Mouse (Mus musculus) heart, embryonic 14.5 days (tissue): Measurements from ENCODE around the gene Gale. TPM values are rescaled to one million over a fixed set of nuclear protein-coding genes. Genes with fewer than 3 reads are reported as not detected.
"Not testable (repeated sequence)": the region's sequence is repeated elsewhere in the genome, so short reads cannot be mapped to it uniquely, and the experiment has no call there.

Experiments used
- ATAC-seq: fragments of 200-750 bp; cut with Nextera tagmentation; 2 replicates; pipeline ENCODE4 v1.8.0; 2017; ENCODE audit warnings: low read depth, moderate TSS enrichment; ENCODE audit not compliant: insufficient number of reproducible peaks, insufficient read depth, low FRiP score
- H3K27ac ChIP-seq, 2 experiments: fragments of 200-500 bp in 1 of 2; fragments of 300-500 bp in 1 of 2; sonication (generic) in 1 of 2; replicated peaks in 1 of 2; 2 replicates each; pipeline ENCODE4 v1.5.1; 2012 to 2014; ENCODE audit warnings: low read depth in 2 of 2, low read length in 2 of 2, control low read depth in 1 of 2, mild to moderate bottlenecking in 1 of 2, mixed read lengths in 1 of 2; ENCODE audit not compliant: control insufficient read depth in 1 of 2, insufficient read depth in 1 of 2
- H3K27me3 ChIP-seq: fragments of 300-500 bp; sonication (generic); 2 replicates; pipeline ENCODE4 v1.6.1; 2014; ENCODE audit warnings: mild to moderate bottlenecking, low read length, control low read depth; ENCODE audit not compliant: control insufficient read depth, insufficient read depth
- H3K36me3 ChIP-seq: fragments of 300-500 bp; sonication (generic); 2 replicates; pipeline ENCODE4 v1.6.1; 2014; ENCODE audit warnings: mild to moderate bottlenecking, control low read depth, low read length, mixed read lengths; ENCODE audit not compliant: control insufficient read depth, insufficient read depth
- H3K4me1 ChIP-seq, 2 experiments: fragments of 200-500 bp in 1 of 2; fragments of 300-500 bp in 1 of 2; sonication (generic) in 1 of 2; 2 replicates each; pipeline ENCODE4 v1.6.1; 2012 to 2014; ENCODE audit warnings: low read length in 2 of 2, control low read depth in 1 of 2, mixed read lengths in 1 of 2; ENCODE audit not compliant: control insufficient read depth in 2 of 2, insufficient read depth in 2 of 2
- H3K4me2 ChIP-seq: fragments of 300-500 bp; sonication (generic); 2 replicates; pipeline ENCODE4 v1.6.1; 2014; ENCODE audit warnings: mild to moderate bottlenecking, low read length
- H3K4me3 ChIP-seq, 2 experiments: fragments of 200-500 bp in 1 of 2; fragments of 300-500 bp in 1 of 2; sonication (generic) in 1 of 2; 2 replicates each; pipeline ENCODE4 v1.5.1; 2012 to 2014; ENCODE audit warnings: low read length in 2 of 2, mild to moderate bottlenecking in 2 of 2, control low read depth in 1 of 2, low read depth in 1 of 2, moderate library complexity in 1 of 2; ENCODE audit not compliant: control insufficient read depth in 1 of 2, insufficient read depth in 1 of 2
- H3K9ac ChIP-seq: fragments of 300-500 bp; sonication (generic); 2 replicates; pipeline ENCODE4 v1.6.1; 2014; ENCODE audit warnings: mild to moderate bottlenecking, low read length
- H3K9me3 ChIP-seq: fragments of 300-500 bp; sonication (generic); 2 replicates; pipeline ENCODE4 v1.6.1; 2016; ENCODE audit warnings: low read length, control low read depth; ENCODE audit not compliant: control insufficient read depth
- WGBS: fragments of 180-500 bp; shearing (Covaris S2); extraction: QIAGEN DNeasy Blood & Tissue Kit; methylation state at CpG from one replicate; pipeline ENCODE4 v1.1.7; 2014; 5-methylcytosine and 5-hydroxymethylcytosine counted together
- polyA plus RNA-seq: library from polyadenylated mRNA; unstranded; fragments of >200 nt; fragmentation: Nextera tagmentation; extraction: Ambion mirVana; gene quantifications from 2 replicates; pipeline ENCODE4 v1.2.1, GENCODE M21; 2014

Gene Gale
- polyA plus RNA-seq, 1 experiment from 2014 or later, result 19.0 TPM

GRCm38 (mm10) chr4:135970585-135970984, 7.1 kb downstream of the Gale start:
- H3K36me3 ChIP-seq, result peaks cover 64% of the 10 kb centered on the region

GRCm38 (mm10) chr4:135971805-135972555, 8.5 kb downstream of the Gale start:
- Histone ChIP-seq H3K9ac (peak overlapping the region; percentile 96), H3K4me2 (peak overlapping the region; percentile 93), H3K36me3 (peaks cover 65% of the 10 kb centered on the region), H3K27me3 (no peaks in the 10 kb centered on the region), H3K9me3 (no peaks in the 10 kb centered on the region), H3K4me1 (peaks cover 11 to 12% of the 10 kb centered on the region in 2 experiments), H3K4me3 (peak overlapping the region; percentile 75 to 97), H3K27ac (peak overlapping the region in 1 of 2 experiments; percentile 45; a peak in 1 of 4 replicates)
- WGBS, result under 1% methylated on average over 35 of the region's 35 CpGs
- ATAC-seq, result peak; percentile 11; the same call in 1 of the 2 replicates

More at GRCm38 (mm10) chr4:135970585-135970984, 7.1 kb downstream of the Gale start:
- Histone ChIP-seq H3K27ac (no peak overlapping the region), H3K4me1 (peaks cover 11 to 12% of the 10 kb centered on the region in 2 experiments), H3K27me3 (no peaks in the 10 kb centered on the region), H3K4me2 (no peak overlapping the region), H3K9ac (no peak overlapping the region), H3K4me3 (no peak overlapping the region), H3K9me3 (no peaks in the 10 kb centered on the region)
- 90% methylated on average over 11 of the region's 11 CpGs for WGBS
- ATAC-seq, result no peak

GRCm38 (mm10) chr4:135972556-135972906, 9.0 kb downstream of the Gale start, which contains the start of gene Lypla2:
Gene Lypla2 (minus strand): TSS chr4:135972626.
- H3K9me3 ChIP-seq, result no peaks in the 10 kb centered on the region
- 1% methylated on average over 19 of the region's 19 CpGs for WGBS
- H3K36me3 ChIP-seq, result peaks cover 63% of the 10 kb centered on the region

GRCm38 (mm10) chr4:135972911-135973811, 9.6 kb downstream of the Gale start:
- peaks cover 11 to 12% of the 10 kb centered on the region in 2 experiments for H3K4me1 ChIP-seq
- no peaks in the 10 kb centered on the region for H3K27me3 ChIP-seq
- peaks cover 57% of the 10 kb centered on the region for H3K36me3 ChIP-seq
- H3K9me3 ChIP-seq, result no peaks in the 10 kb centered on the region
- peak overlapping the region; percentile 93 for H3K4me2 ChIP-seq
- peak overlapping the region; percentile 75 to 97 for H3K4me3 ChIP-seq
- H3K27ac ChIP-seq, result peak overlapping the region; percentile 15 to 23; a peak in 2 of 4 replicates
- no peak for ATAC-seq
- peak overlapping the region; percentile 96; the same call in 1 of the 2 replicates for H3K9ac ChIP-seq
- 49% methylated on average over 13 of the region's 13 CpGs for WGBS

More at GRCm38 (mm10) chr4:135972556-135972906, 9.0 kb downstream of the Gale start, which contains the start of gene Lypla2:
- Histone ChIP-seq H3K27me3 (no peaks in the 10 kb centered on the region), H3K4me2 (peak within 1 kb of the TSS; percentile 93), H3K4me3 (peak within 1 kb of the TSS; percentile 75 to 97), H3K9ac (peak within 1 kb of the TSS; percentile 96), H3K4me1 (peaks cover 11 to 12% of the 10 kb centered on the region in 2 experiments), H3K27ac (peak within 1 kb of the TSS; percentile 23 to 45; a peak in 3 of 4 replicates)
- peak; percentile 60; the same call in 1 of the 2 replicates for ATAC-seq

GRCm38 (mm10) chr4:135976146-135976545, 12.6 kb downstream of the Gale start:
- Histone ChIP-seq H3K9ac (no peak overlapping the region), H3K36me3 (peaks cover 48% of the 10 kb centered on the region), H3K4me1 (peaks cover 8 to 12% of the 10 kb centered on the region in 2 experiments), H3K4me2 (no peak overlapping the region), H3K27me3 (no peaks in the 10 kb centered on the region), H3K9me3 (no peaks in the 10 kb centered on the region), H3K27ac (no peak overlapping the region), H3K4me3 (no peak overlapping the region)
- WGBS, result 89% methylated on average over 12 of the region's 12 CpGs
- no peak for ATAC-seq

GRCm38 (mm10) chr4:135980223-135980622, 16.7 kb downstream of the Gale start:
- not testable (repeated sequence) for H3K4me1 ChIP-seq, H3K27me3 ChIP-seq, H3K4me3 ChIP-seq, ATAC-seq, H3K4me2 ChIP-seq, H3K27ac ChIP-seq, H3K9ac ChIP-seq, H3K9me3 ChIP-seq
- 96% methylated on average over 5 of the region's 5 CpGs for WGBS
- H3K36me3 ChIP-seq, result peaks cover 73% of the 10 kb centered on the region

GRCm38 (mm10) chr4:135981524-135982063, 18.1 kb downstream of the Gale start:
- H3K9ac ChIP-seq, result no peak overlapping the region
- 77% methylated on average over 7 of the region's 7 CpGs for WGBS
- H3K27me3 ChIP-seq, result no peaks in the 10 kb centered on the region
- peaks cover 62% of the 10 kb centered on the region for H3K36me3 ChIP-seq
- no peak overlapping the region for H3K4me2 ChIP-seq
- H3K4me3 ChIP-seq, result no peak overlapping the region
- H3K27ac ChIP-seq, result no peak overlapping the region
- no peak for ATAC-seq
- no peaks in the 10 kb centered on the region for H3K9me3 ChIP-seq
- peaks cover 5 to 10% of the 10 kb centered on the region in 2 experiments; a peak in 3 of 4 replicates for H3K4me1 ChIP-seq
